Mouse (Mus musculus): Measurements from ENCODE around the gene Coq2. TPM values are rescaled to one million over a fixed set of nuclear protein-coding genes. Genes with fewer than 3 reads are reported as not detected.

The Coq2 gene
- polyA plus RNA-seq, 1 experiment: 86.2 TPM

- WGBS: 50% methylated on average over 9 of the region's 9 CpGs
- H3K36me3 ChIP-seq (ENCODE audit: control insufficient read depth, insufficient read depth, low read length): no peaks in the 10 kb centered on the region
- peak overlapping the region; percentile 85 for H3K27ac ChIP-seq (ENCODE audit: insufficient read depth, low read depth, low read length)
- no peak overlapping the region for H3K4me3 ChIP-seq (ENCODE audit: low read depth, low read length)
- TF ChIP-seq POLR2A (IDR thresholded peaks at IDR 0.05; ENCODE audit: low read depth, low read length) (no peak), CTCF (IDR thresholded peaks at IDR 0.05; ENCODE audit: extremely low read depth, insufficient read length, insufficient replicate concordance, low read depth, low read length) (no peak)
- no peaks in the 10 kb centered on the region for H3K27me3 ChIP-seq (ENCODE audit: control insufficient read depth, insufficient read depth, low read length)
- peaks cover 34% of the 10 kb centered on the region for H3K4me1 ChIP-seq (ENCODE audit: control insufficient read depth, insufficient read depth, insufficient read length, low read length)
Measured at GRCm38 (mm10) chr5:100624743-100625360, 50.1 kb downstream of the Coq2 start.

GRCm38 (mm10) chr5:100622509-100623163, 52.3 kb downstream of the Coq2 start:
- WGBS: 74% methylated on average over 12 of the region's 12 CpGs
- peak overlapping the region; percentile 48 for H3K27ac ChIP-seq (ENCODE audit: insufficient read depth, low read depth, low read length)
- no peak overlapping the region for H3K4me3 ChIP-seq (ENCODE audit: low read depth, low read length)
- no peaks in the 10 kb centered on the region for H3K36me3 ChIP-seq (ENCODE audit: control insufficient read depth, insufficient read depth, low read length)
- no peaks in the 10 kb centered on the region for H3K27me3 ChIP-seq (ENCODE audit: control insufficient read depth, insufficient read depth, low read length)
- H3K4me1 ChIP-seq (ENCODE audit: control insufficient read depth, insufficient read depth, insufficient read length, low read length): peaks cover 34% of the 10 kb centered on the region
- TF ChIP-seq CTCF (IDR thresholded peaks at IDR 0.05; ENCODE audit: extremely low read depth, insufficient read length, insufficient replicate concordance, low read depth, low read length) (no peak), POLR2A (IDR thresholded peaks at IDR 0.05; ENCODE audit: low read depth, low read length) (no peak)

- WGBS: 63% methylated on average over 8 of the region's 8 CpGs
- H3K27ac ChIP-seq (ENCODE audit: insufficient read depth, low read depth, low read length): peak overlapping the region; percentile 48
- no peak for TF ChIP-seq POLR2A (IDR thresholded peaks at IDR 0.05; ENCODE audit: low read depth, low read length)
- no peak for TF ChIP-seq CTCF (IDR thresholded peaks at IDR 0.05; ENCODE audit: extremely low read depth, insufficient read length, insufficient replicate concordance, low read depth, low read length)
Measured at GRCm38 (mm10) chr5:100621876-100622508, 52.9 kb downstream of the Coq2 start.

GRCm38 (mm10) chr5:100620952-100621351, 54.0 kb downstream of the Coq2 start:
- Histone ChIP-seq H3K27ac (ENCODE audit: insufficient read depth, low read depth, low read length) (no peak overlapping the region), H3K27me3 (ENCODE audit: control insufficient read depth, insufficient read depth, low read length) (no peaks in the 10 kb centered on the region), H3K4me1 (ENCODE audit: control insufficient read depth, insufficient read depth, insufficient read length, low read length) (peaks cover 26% of the 10 kb centered on the region), H3K36me3 (ENCODE audit: control insufficient read depth, insufficient read depth, low read length) (no peaks in the 10 kb centered on the region), H3K4me3 (ENCODE audit: low read depth, low read length) (no peak overlapping the region)
- TF ChIP-seq POLR2A (IDR thresholded peaks at IDR 0.05; ENCODE audit: low read depth, low read length): no peak
- no peak for TF ChIP-seq CTCF (IDR thresholded peaks at IDR 0.05; ENCODE audit: extremely low read depth, insufficient read length, insufficient replicate concordance, low read depth, low read length)
- 82% methylated on average over 9 of the region's 9 CpGs for WGBS

More at GRCm38 (mm10) chr5:100621876-100622508, 52.9 kb downstream of the Coq2 start:
- Histone ChIP-seq H3K27me3 (ENCODE audit: control insufficient read depth, insufficient read depth, low read length) (no peaks in the 10 kb centered on the region), H3K4me1 (ENCODE audit: control insufficient read depth, insufficient read depth, insufficient read length, low read length) (peaks cover 34% of the 10 kb centered on the region), H3K4me3 (ENCODE audit: low read depth, low read length) (no peak overlapping the region), H3K36me3 (ENCODE audit: control insufficient read depth, insufficient read depth, low read length) (no peaks in the 10 kb centered on the region)

- Histone ChIP-seq H3K4me3 (ENCODE audit: low read depth, low read length) (no peak overlapping the region), H3K4me1 (ENCODE audit: control insufficient read depth, insufficient read depth, insufficient read length, low read length) (peaks cover 16% of the 10 kb centered on the region; the same call in 1 of the 2 replicates), H3K36me3 (ENCODE audit: control insufficient read depth, insufficient read depth, low read length) (no peaks in the 10 kb centered on the region), H3K27ac (ENCODE audit: insufficient read depth, low read depth, low read length) (no peak overlapping the region), H3K27me3 (ENCODE audit: control insufficient read depth, insufficient read depth, low read length) (no peaks in the 10 kb centered on the region)
- WGBS: 91% methylated on average over 15 of the region's 15 CpGs
- no peak for TF ChIP-seq POLR2A (IDR thresholded peaks at IDR 0.05; ENCODE audit: low read depth, low read length)
- TF ChIP-seq CTCF (IDR thresholded peaks at IDR 0.05; ENCODE audit: extremely low read depth, insufficient read length, insufficient replicate concordance, low read depth, low read length): no peak
Measured at GRCm38 (mm10) chr5:100619586-100620275, 55.2 kb downstream of the Coq2 start.

GRCm38 (mm10) chr5:100613896-100614768, 60.8 kb downstream of the Coq2 start:
- TF ChIP-seq POLR2A (IDR thresholded peaks at IDR 0.05; ENCODE audit: low read depth, low read length) (no peak), CTCF (IDR thresholded peaks at IDR 0.05; ENCODE audit: extremely low read depth, insufficient read length, insufficient replicate concordance, low read depth, low read length) (no peak)
- Histone ChIP-seq H3K27ac (ENCODE audit: insufficient read depth, low read depth, low read length) (no peak overlapping the region), H3K36me3 (ENCODE audit: control insufficient read depth, insufficient read depth, low read length) (no peaks in the 10 kb centered on the region), H3K4me1 (ENCODE audit: control insufficient read depth, insufficient read depth, insufficient read length, low read length) (no peaks in the 10 kb centered on the region), H3K4me3 (ENCODE audit: low read depth, low read length) (no peak overlapping the region), H3K27me3 (ENCODE audit: control insufficient read depth, insufficient read depth, low read length) (no peaks in the 10 kb centered on the region)
- 88% methylated on average over 17 of the region's 17 CpGs for WGBS
